Mouse (Mus musculus) cortical plate, adult 2 months (tissue): Measurements from ENCODE around the gene Pard6b.

Source experiments
- CTCF ChIP-seq: fragments of 200-500 bp; IDR thresholded peaks from 2 replicates; pipeline ENCODE4 v1.5.1; 2011; ENCODE audit warnings: mild to moderate bottlenecking, control low read depth, low read length; ENCODE audit not compliant: insufficient read depth; ENCODE audit errors: extremely low read depth
- POLR2A ChIP-seq: fragments of 200-500 bp; IDR thresholded peaks from 2 replicates; pipeline ENCODE4 v1.6.1; 2011; ENCODE audit warnings: mild to moderate bottlenecking, low read length, control low read depth; ENCODE audit not compliant: insufficient read depth; ENCODE audit errors: extremely low read depth

DNA sequence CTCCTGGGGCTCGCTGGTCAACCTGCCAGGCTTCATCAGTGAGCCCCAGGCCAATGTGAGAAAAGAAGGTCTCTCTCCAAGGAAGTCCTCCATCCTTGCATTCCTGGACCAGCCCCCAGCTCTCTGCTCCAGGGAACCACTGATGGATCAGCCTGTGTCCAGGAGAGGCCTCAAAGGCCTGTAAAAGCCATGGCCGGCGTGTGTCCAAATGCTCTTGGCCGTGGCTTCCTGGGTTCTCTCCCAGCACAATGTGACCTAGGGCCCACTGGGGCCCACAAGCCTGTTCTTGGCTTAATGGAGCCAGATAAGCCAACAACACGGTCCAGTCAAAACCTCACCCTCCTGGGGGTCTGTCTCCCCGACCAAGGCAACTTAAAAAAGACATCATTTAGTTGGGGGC lies 44.9 kb upstream of the Pard6b start:
- TF ChIP-seq CTCF (no peak), POLR2A (no peak)
